Mouse (Mus musculus) kidney, postnatal 36 days (tissue): ENCODE results near the gene Foxp1.

Experiments used
- DNase-seq, 2 experiments: peaks; one replicate each; pipeline ENCODE4 v3.0.0; 2021 to 2022; ENCODE audit warnings: mixed read lengths in 2 of 2

The Foxp1 gene

DNA sequence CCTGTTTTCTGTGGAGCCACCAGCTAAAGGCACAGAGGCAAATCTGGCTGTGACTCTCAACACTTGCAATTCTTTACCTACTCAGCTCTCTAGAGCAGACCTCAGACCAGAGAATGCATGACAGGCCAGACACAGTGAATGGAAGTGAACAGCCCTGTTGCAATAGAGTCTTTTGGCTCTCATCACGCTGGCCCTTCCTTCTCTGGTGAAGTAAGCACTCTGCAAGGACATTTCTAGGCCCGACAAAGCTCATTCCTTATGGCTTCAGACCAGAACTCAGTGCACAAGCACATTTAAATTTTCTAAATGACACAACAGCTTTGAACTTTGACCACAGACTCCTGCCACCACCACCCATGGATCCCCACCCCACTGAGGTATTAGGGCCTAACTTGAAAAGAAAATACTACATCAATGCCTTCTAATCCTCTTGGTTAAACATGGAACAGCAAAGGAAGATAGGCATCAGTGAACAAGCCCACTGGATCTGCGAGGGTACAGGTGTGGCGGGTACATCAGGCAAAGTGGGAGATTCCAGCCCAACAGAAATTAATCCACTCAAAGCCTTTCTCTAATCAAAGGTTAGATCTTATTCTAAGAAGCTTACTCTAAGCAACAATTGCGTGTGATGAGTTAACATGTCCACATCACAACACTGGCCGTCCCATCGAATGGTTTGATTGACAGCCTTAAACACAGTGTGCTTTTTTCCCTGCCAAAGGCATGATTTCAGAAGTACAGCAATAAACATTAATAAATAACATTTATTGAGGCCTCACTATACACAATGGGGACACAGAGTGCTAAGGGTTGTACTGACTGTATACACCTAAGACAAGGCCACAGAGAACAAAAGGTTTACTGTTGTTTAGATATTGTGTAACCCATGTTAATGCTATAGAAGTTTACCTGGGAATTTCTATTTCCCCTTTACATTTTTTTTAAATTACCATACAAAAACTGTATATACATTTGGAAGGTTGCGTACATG, 401.4 kb downstream of the Foxp1 start:
- DNase-seq = no peak

DNA sequence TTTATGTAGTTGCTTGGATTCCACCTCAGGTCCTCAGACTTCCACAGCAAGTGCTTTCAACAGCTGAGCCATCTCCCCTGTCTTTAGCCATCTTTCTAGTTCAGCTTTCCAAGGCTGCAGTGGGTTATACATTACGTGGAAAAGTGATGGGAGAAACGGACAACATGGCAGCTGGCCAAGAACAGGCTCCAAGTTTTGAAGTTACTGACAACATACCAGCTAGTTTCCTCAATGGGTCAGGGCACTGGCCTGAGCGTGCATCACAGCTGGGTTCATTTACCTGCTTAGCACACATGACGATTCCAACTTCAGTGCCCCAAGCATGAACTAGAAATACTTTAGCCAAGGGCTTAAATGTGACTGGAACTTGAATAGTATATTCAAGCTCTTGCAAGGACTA, 404.0 kb downstream of the Foxp1 start:
- DNase-seq = peak in 1 of 2 experiments; percentile 35

DNA sequence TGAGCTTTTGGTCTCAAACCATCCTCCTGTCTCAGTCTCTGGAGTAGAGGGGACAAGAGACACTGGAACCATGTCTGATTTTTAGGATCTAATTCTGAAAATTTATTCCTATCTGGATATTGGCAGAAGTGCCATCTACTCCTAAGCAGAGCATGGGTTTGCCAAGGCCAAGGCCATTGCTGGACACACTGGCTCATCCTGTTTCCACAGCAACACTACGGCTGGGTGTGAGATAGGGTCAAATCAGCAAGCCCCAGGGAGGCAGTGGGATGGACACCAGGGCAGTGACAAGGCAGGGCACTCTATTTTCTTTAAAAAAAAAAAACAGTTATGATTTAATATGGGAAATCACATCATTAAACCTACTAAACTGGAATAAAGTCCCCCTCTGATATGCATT, 405.1 kb downstream of the Foxp1 start:
- DNase-seq = no peak

DNA sequence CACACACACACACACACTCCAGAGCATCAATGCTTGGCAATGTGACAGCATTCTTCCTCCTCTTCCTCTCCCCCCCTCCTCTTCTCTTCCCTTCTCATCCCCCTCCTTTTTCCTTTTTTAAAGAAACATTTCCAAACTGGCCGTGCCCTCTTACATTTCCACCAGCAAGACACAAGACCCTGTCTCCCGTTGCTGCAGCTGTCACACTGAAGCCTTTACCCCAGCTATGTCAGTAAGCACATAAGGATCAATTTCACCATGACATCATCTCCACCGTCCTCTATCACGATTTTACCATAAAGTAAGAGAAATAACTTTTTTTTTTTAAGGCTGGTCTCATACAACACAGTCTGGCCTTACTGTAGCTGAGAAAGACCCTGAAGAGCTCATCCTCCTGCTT, 410.7 kb downstream of the Foxp1 start:
- no peak for DNase-seq

DNA sequence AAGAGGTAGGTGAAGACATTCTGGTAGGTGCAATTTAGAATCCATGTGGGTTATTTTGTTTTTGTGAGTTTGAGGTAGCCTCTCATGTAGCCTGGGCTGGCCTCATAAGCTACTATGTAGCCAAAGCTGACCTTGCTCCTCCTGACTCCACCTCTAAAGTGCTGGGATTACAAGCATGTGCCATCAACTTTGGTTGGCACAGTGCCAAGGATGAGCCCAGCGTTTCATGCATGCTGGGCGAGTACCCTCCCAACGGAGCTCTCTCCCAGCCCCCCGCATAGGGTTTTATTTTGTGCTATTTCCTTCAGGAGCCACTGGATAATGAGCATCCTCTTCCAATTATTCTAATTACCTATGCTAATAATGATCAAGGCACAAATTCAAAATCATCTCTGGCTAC, 414.1 kb downstream of the Foxp1 start:
- no peak for DNase-seq

DNA sequence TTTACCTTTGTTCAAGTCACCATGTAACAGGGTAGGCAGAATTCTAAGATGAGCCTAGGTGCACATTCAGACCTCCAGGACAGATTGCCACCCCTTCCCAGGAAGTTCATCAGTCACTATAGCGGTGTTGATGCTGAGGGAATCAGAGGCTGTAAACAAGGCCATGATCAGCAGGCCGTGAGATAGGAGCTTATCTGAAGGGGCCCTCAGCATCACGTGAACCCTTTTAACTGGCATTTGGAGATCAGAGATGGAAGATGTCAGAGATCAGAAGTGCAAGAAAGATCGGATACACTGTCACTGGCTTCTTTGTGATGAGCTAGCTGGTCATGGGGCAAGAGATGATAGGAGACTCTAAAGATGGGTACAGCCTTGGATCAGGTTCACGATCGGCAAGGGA, 414.8 kb downstream of the Foxp1 start:
- no peak for DNase-seq

DNA sequence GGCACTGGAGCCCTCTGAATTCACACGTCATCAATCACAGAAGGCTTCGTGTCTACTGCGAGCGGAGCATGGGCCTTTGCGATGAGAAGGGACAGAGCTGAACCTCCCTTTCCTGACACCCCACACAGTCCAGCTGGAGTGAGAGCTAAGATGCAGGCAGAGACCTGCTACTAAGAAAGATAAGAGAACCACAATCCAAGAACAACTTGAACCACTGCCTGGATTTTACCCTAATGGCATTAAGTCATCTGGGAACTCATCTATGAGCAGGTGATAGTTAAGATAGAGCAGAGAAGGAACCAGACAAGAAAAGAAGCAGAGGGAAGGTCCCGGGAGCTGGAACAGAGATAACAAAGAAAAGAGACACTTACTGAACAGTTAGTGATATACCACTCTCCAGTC, 415.4 kb downstream of the Foxp1 start:
- no peak for DNase-seq

DNA sequence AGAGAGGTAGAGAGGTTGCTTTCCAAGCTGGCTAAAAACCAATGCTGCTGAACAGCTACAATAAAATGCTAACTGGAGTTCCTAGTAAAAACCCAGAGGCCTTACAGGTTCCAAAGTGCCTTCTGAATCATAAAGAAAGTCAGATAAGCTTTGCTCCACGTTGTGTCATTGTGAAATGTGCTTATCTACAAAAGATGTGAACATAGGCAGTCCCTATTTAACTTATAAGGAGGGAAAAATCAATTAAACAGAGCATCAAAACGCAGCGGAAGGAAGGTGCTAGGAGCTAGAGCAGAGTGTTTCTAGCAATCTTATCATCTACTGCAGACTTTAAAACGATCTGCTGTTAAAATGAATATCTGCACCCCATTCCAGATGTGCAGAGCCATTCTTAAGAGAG, 416.5 kb downstream of the Foxp1 start:
- no peak for DNase-seq

DNA sequence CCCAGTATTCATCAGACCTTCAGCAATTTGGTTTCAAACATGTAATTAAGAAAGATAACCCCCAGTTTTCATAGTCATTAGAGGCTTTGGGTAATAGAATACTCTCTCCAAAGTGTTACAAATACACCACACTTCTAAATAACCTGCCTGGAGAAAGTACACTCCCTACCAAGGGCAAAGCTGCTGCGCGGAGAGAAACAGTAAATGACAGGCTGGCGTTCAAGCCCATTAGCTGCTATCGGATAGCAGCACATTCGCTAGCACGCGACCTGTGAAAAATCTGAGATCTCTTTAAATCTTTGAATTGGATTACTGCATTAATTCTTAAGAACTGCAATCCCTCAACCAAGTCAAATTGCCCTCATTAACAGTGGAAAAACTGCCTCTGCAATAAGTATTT, 418.1 kb downstream of the Foxp1 start:
- DNase-seq = no peak

DNA sequence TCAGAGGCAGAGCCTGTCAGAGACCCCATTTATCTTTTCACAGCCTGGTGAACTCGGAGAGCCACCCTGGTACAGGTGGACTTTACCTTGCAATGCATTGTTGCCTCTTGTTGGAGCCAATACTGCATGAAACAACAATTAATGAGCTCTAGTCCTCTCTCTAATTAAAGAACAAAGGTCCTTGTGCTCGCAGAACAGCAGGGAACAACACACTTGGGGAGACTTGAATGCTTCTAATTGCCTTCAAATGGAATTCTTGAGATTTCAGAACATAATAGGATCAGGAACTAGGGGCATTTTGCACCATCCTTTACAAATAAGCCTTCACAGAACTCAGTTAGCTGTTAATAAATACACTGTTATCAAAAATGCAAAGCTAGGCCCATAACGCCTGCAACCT, 418.6 kb downstream of the Foxp1 start:
- DNase-seq = no peak

DNA sequence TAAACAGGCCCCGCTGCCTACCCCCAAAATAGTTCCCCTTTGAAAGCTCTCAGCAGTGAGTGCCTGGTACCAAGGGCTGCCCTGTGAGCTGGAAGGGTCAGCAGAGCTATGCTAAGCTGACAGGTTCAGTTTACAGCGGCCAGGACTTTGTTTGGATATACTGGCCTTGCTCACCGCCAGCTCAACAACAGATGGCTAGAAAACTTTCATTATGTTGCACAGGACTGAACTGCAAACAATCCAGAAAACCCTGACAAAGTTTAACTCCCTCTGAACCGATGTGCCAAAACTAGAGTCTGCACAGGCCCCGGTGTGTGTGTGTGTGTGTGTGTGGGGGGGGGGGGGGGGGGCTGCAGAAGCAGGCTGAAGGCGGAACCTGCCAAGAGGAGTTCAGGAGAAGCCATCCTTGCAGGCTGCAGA, 421.0 kb downstream of the Foxp1 start:
- peak in 1 of 2 experiments; percentile 19 for DNase-seq

DNA sequence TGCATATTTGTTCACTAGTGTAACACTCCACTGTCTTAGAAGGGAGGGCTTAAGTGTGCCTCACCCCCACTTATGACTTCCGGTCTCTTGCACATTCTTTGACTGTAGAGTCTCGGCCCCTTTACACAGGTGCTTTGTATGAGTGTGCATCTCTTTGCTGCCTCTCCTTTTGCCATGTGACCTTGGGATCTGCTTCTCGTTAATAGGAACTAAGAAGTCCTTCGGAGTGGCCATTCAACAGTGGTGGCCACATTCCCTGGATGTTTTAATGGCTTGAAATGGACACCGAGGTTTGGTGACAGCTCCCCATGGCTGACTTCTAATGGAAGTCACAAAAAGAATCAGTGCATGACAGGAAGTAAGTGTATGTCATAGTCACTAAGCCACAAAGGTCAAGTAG, 422.2 kb downstream of the Foxp1 start:
- no peak for DNase-seq

DNA sequence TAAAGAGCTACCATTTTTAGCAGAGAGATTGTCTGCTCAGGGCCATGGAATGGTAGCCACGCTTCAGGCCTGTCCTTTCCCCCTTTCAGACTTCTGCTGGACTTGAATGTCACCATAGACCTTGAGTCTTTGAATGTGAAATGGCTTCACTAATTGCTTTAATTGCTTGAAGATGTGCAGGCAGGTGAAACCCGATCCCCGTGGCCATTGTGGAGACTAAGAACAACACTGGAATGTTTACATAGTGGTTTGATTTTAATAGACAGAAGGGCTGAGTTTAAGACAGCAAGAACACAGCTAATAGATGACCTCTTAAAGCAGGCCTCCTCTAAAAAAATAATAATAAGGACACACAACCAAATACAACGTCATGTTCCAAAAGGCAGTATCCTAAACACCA, 422.7 kb downstream of the Foxp1 start:
- no peak for DNase-seq

DNA sequence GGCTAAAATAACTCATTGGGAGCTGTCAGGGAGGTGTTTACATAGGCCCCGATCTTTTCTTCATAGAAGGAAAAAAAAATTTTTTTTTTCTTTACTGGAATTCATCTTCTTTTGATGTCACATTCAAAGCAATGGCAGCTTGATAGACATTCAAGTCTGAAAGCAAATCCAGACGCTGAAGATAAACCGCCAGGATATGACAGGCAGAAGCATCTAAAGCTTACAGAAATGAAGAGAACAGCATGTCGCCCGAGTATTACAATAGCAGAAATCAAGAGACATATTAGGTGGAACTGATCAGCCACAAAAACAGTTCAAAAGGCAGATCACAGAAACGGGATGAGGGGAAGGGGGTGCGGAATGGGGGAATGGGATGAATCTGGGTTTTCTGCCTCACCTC, 425.3 kb downstream of the Foxp1 start:
- DNase-seq = no peak

DNA sequence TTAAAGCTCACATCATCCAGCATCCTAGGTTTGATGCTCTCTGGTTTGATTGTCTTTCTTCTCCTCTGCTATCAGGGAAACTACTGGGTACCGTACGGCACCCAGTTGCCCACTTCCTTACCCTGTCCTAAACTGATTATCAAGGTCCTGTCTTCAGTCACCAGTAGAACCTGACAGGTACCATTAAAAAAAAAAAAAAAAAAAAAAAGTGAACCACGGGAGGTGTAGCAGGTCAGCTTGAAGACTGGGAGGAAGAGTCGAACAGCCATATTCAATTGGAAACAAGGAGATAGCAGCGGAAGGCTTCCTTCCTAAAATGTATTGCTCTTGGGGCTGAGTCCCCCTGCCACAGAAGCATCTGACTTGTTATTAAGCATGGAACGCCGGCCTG, 425.8 kb downstream of the Foxp1 start:
- no peak for DNase-seq

DNA sequence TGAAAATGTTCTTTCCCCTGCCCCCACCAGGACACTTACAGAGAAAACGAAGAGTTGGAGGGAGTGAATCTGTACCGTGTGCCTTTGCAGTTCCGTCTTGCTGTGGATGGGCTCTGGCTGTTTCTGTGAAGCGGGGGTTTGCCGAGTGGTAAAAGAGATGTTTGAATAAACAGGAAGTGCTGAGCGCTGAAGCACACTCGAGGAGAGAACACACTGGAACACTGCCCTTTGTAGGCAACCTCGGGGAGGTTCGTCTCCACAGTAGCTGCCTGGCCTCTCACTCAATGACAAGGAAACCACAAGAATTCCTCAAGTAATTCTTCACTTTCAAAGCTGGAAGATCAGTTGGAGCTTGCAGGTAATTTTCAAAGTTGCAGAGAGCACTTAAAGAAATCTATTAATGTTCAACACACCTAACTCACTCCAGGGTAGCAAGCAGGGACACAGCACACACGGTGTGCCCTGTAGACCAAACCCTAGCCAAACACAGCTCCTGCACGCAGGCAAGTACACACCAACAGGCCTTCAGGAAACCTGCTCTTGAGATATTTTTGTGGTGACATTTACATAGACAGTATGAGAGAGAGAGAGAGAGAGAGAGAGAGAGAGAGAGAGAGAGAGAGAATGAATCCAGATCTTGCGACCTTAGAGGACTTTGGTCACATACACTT, 426.3 kb downstream of the Foxp1 start:
- peak; percentile 55 for DNase-seq

DNA sequence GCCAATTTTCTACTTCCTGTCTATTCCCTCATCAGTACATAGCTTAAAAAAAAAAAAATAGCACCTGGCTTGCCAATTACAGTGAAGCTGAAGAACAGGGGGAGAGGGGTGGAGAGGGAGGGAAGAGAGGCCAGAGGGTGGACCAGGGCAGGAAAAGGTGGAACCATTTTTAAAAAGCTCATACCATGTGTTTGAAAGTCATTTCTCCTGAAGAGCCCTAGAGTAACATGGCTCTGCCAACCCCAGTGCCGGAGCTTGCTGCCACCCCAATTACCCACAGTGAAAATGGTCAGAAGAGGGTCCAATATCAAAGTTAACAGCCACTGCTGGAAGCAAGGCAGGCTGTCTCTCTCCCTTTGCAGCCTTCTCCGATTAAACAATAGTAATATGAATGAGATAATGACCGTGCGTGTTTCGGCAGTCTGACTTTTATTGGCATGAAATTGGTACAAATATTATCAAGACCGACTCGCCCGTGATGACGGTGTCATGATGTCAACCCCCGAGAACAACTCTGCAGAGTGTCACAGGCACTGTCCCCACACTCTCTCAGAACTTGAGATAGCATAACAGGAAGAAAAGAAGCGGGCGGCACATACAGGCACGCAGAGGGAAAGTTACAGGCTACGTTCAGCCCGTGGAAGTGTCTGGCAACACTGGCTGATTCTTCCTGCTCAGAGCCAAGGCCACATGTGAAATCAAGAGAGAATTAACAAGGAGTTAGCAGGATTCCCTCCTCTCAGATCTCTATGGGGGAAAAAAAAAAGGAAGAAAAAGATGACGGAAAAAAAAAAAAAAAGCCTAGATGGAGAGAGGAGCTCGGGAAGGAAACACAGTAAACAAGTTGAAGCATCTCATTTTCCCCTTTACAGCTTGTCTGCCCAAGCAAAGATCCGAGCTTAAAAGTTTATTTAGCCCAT, 427.1 kb downstream of the Foxp1 start:
- peak in 1 of 2 experiments; percentile 25 for DNase-seq

DNA sequence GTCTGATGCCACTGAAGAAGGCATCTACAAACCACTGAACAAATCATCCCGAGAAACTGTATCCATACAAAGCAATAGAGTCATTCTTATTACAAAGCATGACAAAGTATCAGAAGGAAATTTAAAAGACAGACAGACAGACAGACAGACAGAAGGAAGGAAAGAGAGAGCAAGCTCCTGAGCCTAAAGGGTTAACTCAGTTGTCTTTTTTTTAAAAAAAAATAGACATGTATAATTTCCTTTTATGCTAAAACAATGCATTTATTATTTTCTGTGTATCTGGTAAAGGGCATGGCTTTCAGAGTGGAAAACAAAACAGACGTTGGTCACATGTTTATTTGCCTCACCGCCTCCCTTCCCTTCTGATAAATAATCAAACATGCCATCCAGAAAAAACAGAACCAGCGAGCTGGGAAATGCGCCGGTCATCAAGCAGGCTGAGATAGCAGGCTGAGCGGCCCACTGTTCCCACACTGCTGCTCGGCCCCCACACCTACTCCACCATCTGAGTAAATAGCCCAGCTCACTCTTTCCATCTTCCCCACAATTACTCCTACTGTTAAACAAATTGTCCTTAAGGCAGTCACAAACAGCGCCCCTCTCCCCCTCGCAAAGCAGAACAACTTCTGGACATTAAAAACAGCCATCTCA, 428.1 kb downstream of the Foxp1 start:
- DNase-seq = peak in 1 of 2 experiments; percentile 10

DNA sequence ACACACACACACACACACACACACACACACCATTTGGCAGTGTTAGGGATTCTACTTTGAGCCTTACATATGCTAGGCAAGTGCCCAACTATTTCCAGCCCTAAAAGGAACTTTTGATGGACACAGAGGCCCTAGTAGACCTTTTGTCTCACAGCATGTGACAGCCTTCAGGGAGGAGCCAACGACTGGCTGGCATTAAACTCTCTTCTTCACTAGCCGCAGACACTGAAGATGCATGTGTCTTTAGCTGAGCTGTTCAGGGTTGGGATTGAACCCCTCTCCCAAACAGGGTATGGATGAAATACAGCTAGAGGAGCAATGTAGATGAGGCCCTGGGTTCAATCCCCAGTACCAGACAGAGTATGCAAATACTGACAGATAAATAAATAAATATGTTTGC, 428.7 kb downstream of the Foxp1 start:
- DNase-seq = no peak

DNA sequence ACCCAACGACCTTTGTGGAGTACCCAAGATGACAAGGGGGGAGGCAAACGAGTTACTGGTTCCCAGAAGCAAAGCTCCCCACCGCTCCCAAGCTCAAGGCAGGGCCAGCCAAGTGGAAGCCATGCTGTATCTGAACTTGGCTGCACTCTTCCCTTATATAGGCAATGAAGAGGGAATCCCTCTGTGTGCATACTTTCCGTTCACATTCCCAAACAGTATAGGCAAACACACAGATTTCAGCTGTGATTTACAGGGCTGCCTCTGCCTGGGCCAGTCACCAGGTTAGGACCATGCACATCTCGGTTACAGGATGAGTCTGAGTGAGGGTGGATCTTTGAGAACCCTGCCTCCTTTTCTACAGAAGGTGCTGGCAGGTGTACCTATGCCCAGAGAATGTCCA, 429.3 kb downstream of the Foxp1 start:
- DNase-seq = no peak

DNA sequence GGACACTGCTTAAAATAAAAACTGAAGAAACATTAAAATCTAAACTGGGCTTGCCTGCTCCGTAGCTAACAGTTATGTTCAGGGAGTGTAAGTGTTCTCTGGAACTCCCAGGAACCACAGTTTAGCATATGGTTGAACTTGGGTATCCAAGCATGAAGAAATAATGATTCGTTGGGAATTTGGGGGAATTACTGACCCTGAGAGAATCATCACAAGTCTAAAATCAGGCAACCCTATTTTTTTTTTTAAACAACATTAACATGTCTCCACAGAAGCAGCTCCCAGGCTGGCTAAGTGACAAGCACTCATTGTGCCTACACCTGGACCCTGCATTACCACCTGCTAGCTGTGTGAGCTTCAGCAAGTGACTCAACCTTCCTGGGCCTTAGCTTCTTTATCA, 430.7 kb downstream of the Foxp1 start:
- DNase-seq = no peak

DNA sequence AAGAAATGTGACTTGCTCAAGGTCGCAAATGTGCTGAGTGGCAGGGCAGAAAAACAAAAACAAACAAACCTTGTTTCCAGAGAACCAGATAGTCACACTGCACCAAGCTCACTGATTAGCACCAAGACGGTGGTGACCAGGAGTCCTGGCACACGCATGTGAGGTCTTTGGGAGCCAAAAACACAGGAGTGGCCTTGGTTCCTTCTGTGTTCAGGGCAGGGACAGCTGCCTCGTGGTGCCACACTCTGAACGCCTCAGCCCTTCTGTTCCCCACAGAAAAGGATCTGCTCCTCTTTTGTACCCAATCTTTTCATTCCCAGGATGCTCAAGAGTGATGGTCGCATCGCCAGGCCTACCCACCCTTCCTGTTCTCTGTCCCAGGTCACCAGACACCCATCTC, 434.9 kb downstream of the Foxp1 start:
- no peak for DNase-seq

DNA sequence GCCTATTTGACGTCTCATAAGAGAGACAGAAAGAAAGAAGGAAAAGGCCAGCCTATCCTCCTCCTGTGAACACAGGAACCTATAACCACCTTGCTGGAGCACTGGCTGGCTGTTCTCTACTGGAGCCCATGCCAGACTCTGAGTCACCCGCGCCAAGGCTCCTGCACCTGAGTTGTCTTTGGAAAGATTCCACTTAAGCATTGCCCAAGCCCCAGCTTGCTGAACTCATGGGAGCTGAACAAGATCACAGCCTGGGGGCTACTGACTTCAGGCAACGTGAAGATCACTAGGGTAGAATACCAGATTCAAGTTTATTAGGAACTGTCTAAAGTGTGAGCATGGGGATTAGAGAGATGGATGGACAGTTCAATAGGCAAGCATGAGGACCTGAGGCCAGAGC, 437.6 kb downstream of the Foxp1 start:
- DNase-seq = peak in 1 of 2 experiments; percentile 31
